Mouse (Mus musculus) liver, embryonic 16.5 days (tissue): ENCODE results near the gene Agr3. TPM values are rescaled to one million over a fixed set of nuclear protein-coding genes. Genes with fewer than 3 reads are reported as not detected.

Experiments used
- ATAC-seq: fragments of 200-750 bp; cut with Nextera tagmentation; 2 replicates; pipeline ENCODE4 v1.8.0; 2017; ENCODE audit warnings: low read depth, mild to moderate bottlenecking, moderate number of reproducible peaks, moderate library complexity
- H3K27ac ChIP-seq: fragments of 300-500 bp; sonication (generic); 2 replicates; pipeline ENCODE4 v1.5.1; 2014; ENCODE audit warnings: mild to moderate bottlenecking, low read length
- H3K27me3 ChIP-seq: fragments of 300-500 bp; sonication (generic); 2 replicates; pipeline ENCODE4 v1.6.1; 2014; ENCODE audit warnings: low read depth, low read length, mixed read lengths; ENCODE audit not compliant: control insufficient read depth, insufficient read depth
- H3K36me3 ChIP-seq: fragments of 300-500 bp; sonication (generic); 2 replicates; pipeline ENCODE4 v1.6.1; 2014; ENCODE audit warnings: mild to moderate bottlenecking; ENCODE audit not compliant: control insufficient read depth, insufficient read depth
- H3K4me1 ChIP-seq: fragments of 300-500 bp; sonication (generic); 2 replicates; pipeline ENCODE4 v1.6.1; 2014; ENCODE audit warnings: low read depth, low read length, mixed read lengths; ENCODE audit not compliant: control insufficient read depth
- H3K4me2 ChIP-seq: fragments of 300-500 bp; sonication (generic); 2 replicates; pipeline ENCODE4 v1.6.1; 2014; ENCODE audit warnings: low read depth, low read length, mixed read lengths
- H3K4me3 ChIP-seq: fragments of 300-500 bp; sonication (generic); 2 replicates; pipeline ENCODE4 v1.5.1; 2014; ENCODE audit warnings: low read depth, mild to moderate bottlenecking, low read length
- H3K9ac ChIP-seq: fragments of 300-500 bp; sonication (generic); 2 replicates; pipeline ENCODE4 v1.6.1; 2014; ENCODE audit warnings: low read depth, low read length
- H3K9me3 ChIP-seq: fragments of 300-500 bp; sonication (generic); replicated peaks from 2 replicates; pipeline ENCODE4 v1.6.1; 2016; ENCODE audit warnings: low read length; ENCODE audit not compliant: control insufficient read depth
- WGBS: fragments of 180-500 bp; shearing (Covaris S2); extraction: QIAGEN DNeasy Blood & Tissue Kit; methylation state at CpG from one replicate; pipeline ENCODE4 v1.1.7; 2014; ENCODE audit not compliant: insufficient replicate concordance; 5-methylcytosine and 5-hydroxymethylcytosine counted together
- polyA plus RNA-seq: library from polyadenylated mRNA; unstranded; fragments of >200 nt; fragmentation: Nextera tagmentation; extraction: Ambion mirVana; gene quantifications from 2 replicates; pipeline ENCODE4 v1.2.1, GENCODE M21; 2015

Agr3 gene
- polyA plus RNA-seq, 1 experiment from 2014 or later = not detected

DNA sequence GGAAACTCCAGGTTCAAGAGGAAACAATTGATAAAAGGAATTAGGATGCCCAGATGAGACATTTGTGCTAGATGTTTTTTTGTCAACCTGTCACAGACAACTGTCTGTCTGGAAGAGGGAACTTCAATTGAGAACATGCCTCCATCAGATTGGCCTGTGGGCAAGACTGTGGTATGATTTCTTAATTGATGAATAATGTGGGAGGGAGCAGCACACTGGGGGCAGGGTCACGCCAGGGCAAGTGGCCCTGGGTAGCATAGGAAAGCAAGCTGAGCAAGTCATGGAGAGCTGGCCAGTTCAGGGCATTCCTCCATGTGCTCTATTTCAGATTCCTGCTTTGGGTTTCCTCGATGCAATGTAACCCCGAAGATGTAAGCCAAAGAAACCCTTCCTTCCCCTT is 50.5 kb downstream of the Agr3 start:
- no peak overlapping the region for H3K4me2 ChIP-seq
- no peak overlapping the region for H3K27ac ChIP-seq
- no peaks in the 10 kb centered on the region for H3K4me1 ChIP-seq
- H3K36me3 ChIP-seq = no peaks in the 10 kb centered on the region
- H3K9me3 ChIP-seq = no peaks in the 10 kb centered on the region
- ATAC-seq = no peak
- WGBS = 18% methylated on average over 3 of the region's 3 CpGs
- H3K4me3 ChIP-seq = no peak overlapping the region
- H3K9ac ChIP-seq = no peak overlapping the region
- no peaks in the 10 kb centered on the region for H3K27me3 ChIP-seq

DNA sequence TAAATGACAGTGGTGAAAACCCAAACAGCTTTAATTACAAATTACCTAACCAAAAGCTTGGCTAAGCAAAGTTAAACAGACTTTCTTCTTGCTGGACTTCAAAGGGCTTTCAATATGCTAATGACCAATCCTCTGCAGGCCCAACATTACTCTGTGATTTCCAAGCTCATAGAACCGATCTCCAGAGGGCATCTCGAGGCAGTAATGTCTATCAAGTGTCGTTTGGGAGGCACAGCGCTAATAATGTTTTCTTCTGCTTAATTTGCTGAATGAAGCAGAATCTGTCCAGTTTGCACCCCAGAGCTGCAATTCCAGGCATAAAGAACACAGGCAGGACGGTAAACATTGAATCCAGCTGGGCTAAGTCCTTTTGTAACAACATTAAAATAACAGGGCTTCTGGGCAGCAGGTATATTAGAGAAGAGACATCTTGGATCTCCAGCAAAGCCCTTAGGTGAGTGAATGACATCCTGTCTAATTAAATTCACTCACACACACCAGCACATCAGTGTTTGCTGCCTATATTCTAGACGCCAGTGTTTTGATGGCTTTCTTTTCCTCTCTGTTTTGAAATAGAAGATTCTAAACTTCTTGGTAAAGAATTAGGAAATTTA is 52.3 kb downstream of the Agr3 start:
- Histone ChIP-seq H3K4me2 (no peak overlapping the region), H3K9ac (no peak overlapping the region), H3K27me3 (no peaks in the 10 kb centered on the region), H3K4me1 (no peaks in the 10 kb centered on the region; the same call in none of the 2 replicates), H3K36me3 (no peaks in the 10 kb centered on the region), H3K27ac (no peak overlapping the region), H3K4me3 (no peak overlapping the region), H3K9me3 (no peaks in the 10 kb centered on the region)
- WGBS = 43% methylated on average over 6 of the region's 6 CpGs
- no peak for ATAC-seq

GRCm38 (mm10) chr12:35979625-35980024 is 54.2 kb downstream of the Agr3 start:
- H3K9ac ChIP-seq = no peak overlapping the region
- H3K9me3 ChIP-seq = no peaks in the 10 kb centered on the region
- WGBS = 47% methylated on average over 5 of the region's 5 CpGs
- no peak overlapping the region for H3K4me3 ChIP-seq
- no peak overlapping the region for H3K4me2 ChIP-seq
- no peak overlapping the region for H3K27ac ChIP-seq
- no peak for ATAC-seq
- no peaks in the 10 kb centered on the region for H3K36me3 ChIP-seq
- H3K27me3 ChIP-seq = no peaks in the 10 kb centered on the region
- H3K4me1 ChIP-seq = no peaks in the 10 kb centered on the region; the same call in none of the 2 replicates

GRCm38 (mm10) chr12:35981732-35982360 is 56.4 kb downstream of the Agr3 start:
- Histone ChIP-seq H3K9ac (no peak overlapping the region), H3K36me3 (no peaks in the 10 kb centered on the region), H3K4me2 (no peak overlapping the region), H3K27me3 (no peaks in the 10 kb centered on the region), H3K27ac (no peak overlapping the region), H3K4me3 (no peak overlapping the region), H3K4me1 (no peaks in the 10 kb centered on the region; the same call in none of the 2 replicates), H3K9me3 (no peaks in the 10 kb centered on the region)
- WGBS = 20% methylated on average over 6 of the region's 6 CpGs
- ATAC-seq = peak; percentile 76

GRCm38 (mm10) chr12:35983472-35983871 is 58.1 kb downstream of the Agr3 start:
- Histone ChIP-seq H3K27ac (no peak overlapping the region), H3K4me2 (no peak overlapping the region), H3K36me3 (no peaks in the 10 kb centered on the region), H3K9ac (no peak overlapping the region), H3K9me3 (no peaks in the 10 kb centered on the region), H3K4me3 (no peak overlapping the region), H3K27me3 (no peaks in the 10 kb centered on the region), H3K4me1 (no peaks in the 10 kb centered on the region; the same call in none of the 2 replicates)
- no peak for ATAC-seq
- whole genome bisulfite sequencing = 52% methylated on average over 9 of the region's 9 CpGs

- whole genome bisulfite sequencing = 66% methylated on average over 5 of the region's 5 CpGs
- no peak for ATAC-seq
- no peak overlapping the region for H3K9ac ChIP-seq
These were observed 59.3 kb downstream of the Agr3 start for GRCm38 (mm10) chr12:35984743-35985142.

DNA sequence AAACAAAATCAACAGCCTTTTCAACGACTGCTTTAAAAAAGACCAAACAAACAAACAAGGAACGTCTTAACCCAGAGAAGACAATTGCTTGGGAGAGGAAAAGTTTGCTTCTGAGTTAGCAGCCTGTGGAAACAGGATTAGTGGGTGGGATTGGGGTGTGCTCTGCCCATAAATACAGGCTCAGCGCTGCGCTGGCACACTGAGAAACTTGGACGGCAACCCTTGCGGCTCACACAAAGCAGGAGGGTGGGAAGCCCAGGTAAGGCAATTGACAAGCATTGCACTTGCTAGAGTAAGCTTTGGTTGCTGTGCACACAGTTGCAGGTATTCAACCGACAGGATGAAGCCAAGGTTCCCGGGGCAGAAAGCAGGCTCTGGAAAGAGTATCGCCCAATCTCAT is 67.3 kb downstream of the Agr3 start, which contains the start of gene Agr2:
TSS of gene Agr2 (plus strand) at position 197 of the 400 bp plus-strand sequence.
- WGBS = 62% methylated on average over 9 of the region's 9 CpGs
- Histone ChIP-seq H3K4me3 (no peak within 1 kb of the TSS), H3K4me2 (no peak within 1 kb of the TSS), H3K9ac (no peak within 1 kb of the TSS), H3K27ac (no peak within 1 kb of the TSS), H3K36me3 (no peaks in the 10 kb centered on the region), H3K27me3 (no peaks in the 10 kb centered on the region; the same call in 1 of the 2 replicates), H3K9me3 (no peaks in the 10 kb centered on the region), H3K4me1 (no peaks in the 10 kb centered on the region)
- ATAC-seq = no peak

More at GRCm38 (mm10) chr12:35984743-35985142, 59.3 kb downstream of the Agr3 start:
- H3K4me2 ChIP-seq = no peak overlapping the region
- H3K27me3 ChIP-seq = no peaks in the 10 kb centered on the region
- no peaks in the 10 kb centered on the region for H3K36me3 ChIP-seq
- H3K4me3 ChIP-seq = no peak overlapping the region
- no peaks in the 10 kb centered on the region; the same call in none of the 2 replicates for H3K4me1 ChIP-seq
- no peak overlapping the region for H3K27ac ChIP-seq
- H3K9me3 ChIP-seq = no peaks in the 10 kb centered on the region

DNA sequence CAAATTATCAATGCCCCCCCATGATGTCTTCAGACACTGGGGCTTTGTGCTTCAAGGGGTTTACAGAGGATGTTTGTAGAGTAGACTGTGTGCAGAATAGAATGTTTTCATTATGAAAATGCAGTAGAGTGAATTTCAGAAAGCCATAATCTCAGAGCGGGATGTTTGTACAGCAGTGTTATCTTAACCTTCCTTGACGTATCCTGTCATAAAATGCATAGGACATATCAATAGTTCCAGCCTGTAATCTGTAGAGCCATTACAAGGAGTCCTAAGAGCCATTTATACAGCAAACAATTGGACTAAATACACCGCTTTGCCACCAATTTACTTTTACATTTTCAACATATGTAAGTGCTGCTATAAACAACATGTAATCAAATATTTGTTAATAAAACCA is 68.2 kb downstream of the Agr3 start:
- no peak for ATAC-seq

DNA sequence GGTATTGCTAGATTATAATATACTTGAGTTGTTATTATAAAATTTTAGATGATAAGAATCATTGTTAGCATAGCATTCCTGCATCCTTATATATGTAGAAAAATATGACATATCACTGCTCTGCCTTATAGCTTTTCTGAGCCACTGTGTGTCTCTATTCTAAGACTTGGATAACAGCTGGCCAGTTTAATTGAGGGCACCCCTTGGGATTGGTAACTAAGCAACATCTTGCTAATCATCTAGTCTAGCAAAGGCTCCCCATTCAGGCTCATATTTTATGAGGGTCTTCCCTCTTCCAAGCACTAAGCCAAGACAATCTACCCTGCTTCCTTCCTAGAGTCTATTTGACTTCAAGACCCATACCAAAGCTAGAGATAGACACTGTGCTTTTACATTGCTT is 68.7 kb downstream of the Agr3 start:
- H3K4me2 ChIP-seq = no peak overlapping the region
- H3K4me1 ChIP-seq = no peaks in the 10 kb centered on the region
- no peak overlapping the region for H3K4me3 ChIP-seq
- no peak overlapping the region for H3K9ac ChIP-seq
- no peak for ATAC-seq
- H3K27ac ChIP-seq = no peak overlapping the region
- H3K36me3 ChIP-seq = no peaks in the 10 kb centered on the region
- H3K27me3 ChIP-seq = no peaks in the 10 kb centered on the region; the same call in 1 of the 2 replicates
- H3K9me3 ChIP-seq = no peaks in the 10 kb centered on the region

More for the DNA sequence above, 68.2 kb downstream of the Agr3 start:
- no peaks in the 10 kb centered on the region for H3K4me1 ChIP-seq
- H3K4me3 ChIP-seq = no peak overlapping the region
- H3K9ac ChIP-seq = no peak overlapping the region
- H3K27me3 ChIP-seq = no peaks in the 10 kb centered on the region; the same call in 1 of the 2 replicates
- 45% methylated on average over 3 of the region's 3 CpGs for WGBS
- no peak overlapping the region for H3K27ac ChIP-seq
- no peaks in the 10 kb centered on the region for H3K36me3 ChIP-seq
- no peak overlapping the region for H3K4me2 ChIP-seq
- H3K9me3 ChIP-seq = no peaks in the 10 kb centered on the region
